12 mouse cellular contexts compared by ENCODE assay signal in genomic region chr5:128537218-128537617, GRCm38 (mm10).
A peak's percentile ranks its signal among the peaks of the same experiment; 100 is the strongest.
DNase-seq lines count a peak whose midpoint lies in the region; ATAC-seq and TF ChIP-seq lines count a peak whose summit lies in the region.
"Had no signal": no experiment of that assay in that cellular context is flagged by ENCODE, and none has a peak within 500 bp of the region (broad histone marks: within the 10 kb centered on the region; RNA-seq: fewer than 3 reads in every experiment).

No protein-coding gene starts in this region.

- no peak for TF ChIP-seq CTCF in E14TG2a.4 (conservative IDR thresholded peaks at IDR 0.05; ENCODE audit: low read length)
- no peak for TF ChIP-seq CTCF in lung, adult 2 months (IDR thresholded peaks at IDR 0.05; ENCODE audit: insufficient read depth, low read length)

- no peak overlapping the region for H3K9ac ChIP-seq in forebrain, embryonic 14.5 days (ENCODE audit: low read length)
- H3K9ac ChIP-seq in limb, embryonic 15.5 days: no peak overlapping the region
- H3K9ac ChIP-seq: liver, embryonic 15.5 days had no signal

- H3K36me3 ChIP-seq in E14TG2a.4 (ENCODE audit: insufficient read depth, low read length): no peaks in the 10 kb centered on the region
- no peaks in the 10 kb centered on the region for H3K36me3 ChIP-seq in forebrain, embryonic 14.5 days (ENCODE audit: control insufficient read depth, insufficient read depth, low read length)
- H3K36me3 ChIP-seq in limb, embryonic 15.5 days: no peaks in the 10 kb centered on the region
- H3K36me3 ChIP-seq: liver, embryonic 15.5 days had no signal

- peak overlapping the region; percentile 29 for H3K4me2 ChIP-seq in forebrain, embryonic 14.5 days (ENCODE audit: low read length)
- peak overlapping the region; percentile 36 for H3K4me2 ChIP-seq in limb, embryonic 15.5 days
- H3K4me2 ChIP-seq: liver, embryonic 15.5 days had no signal

- DNase-seq in Muller cell, postnatal 12 days (ENCODE audit: inconsistent ontology term): peak; percentile 21
- DNase-seq in forebrain, embryonic 14.5 days (ENCODE audit: low spot score): no peak
- DNase-seq in layer of hippocampus, adult 11-12 months (ENCODE audit: low spot score): no peak
- DNase-seq in layer of hippocampus, adult 8-10 months (ENCODE audit: low spot score in 2 of 2): no peak
- DNase-seq in layer of hippocampus, postnatal 36 days: no peak
- no peak for DNase-seq in lung, adult 2 months
- DNase-seq: kidney, adult 11 months; thymus, postnatal 25 days had no signal

- no peak; the same call in 1 of the 2 replicates for ATAC-seq in forebrain, embryonic 14.5 days
- no peak for ATAC-seq in limb, embryonic 15.5 days (ENCODE audit: insufficient number of reproducible peaks, low FRiP score, low TSS enrichment, low read depth)
- ATAC-seq: Patski had no signal

- peaks cover 19% of the 10 kb centered on the region for H3K4me1 ChIP-seq in E14TG2a.4 (replicated peaks; ENCODE audit: low read depth, low read length)
- H3K4me1 ChIP-seq in forebrain, embryonic 14.5 days (ENCODE audit: control insufficient read depth, insufficient read depth, low read length): no peaks in the 10 kb centered on the region; the same call in 1 of the 2 replicates
- H3K4me1 ChIP-seq in limb, embryonic 15.5 days: peaks cover 17% of the 10 kb centered on the region
- H3K4me1 ChIP-seq in lung, adult 2 months (ENCODE audit: control insufficient read depth, insufficient read depth, low read length): no peaks in the 10 kb centered on the region
- H3K4me1 ChIP-seq: liver, embryonic 15.5 days had no signal

- H3K27me3 ChIP-seq in E14TG2a.4 (ENCODE audit: insufficient read depth, low read length): peaks cover 20% of the 10 kb centered on the region
- H3K27me3 ChIP-seq in forebrain, embryonic 14.5 days (replicated peaks; ENCODE audit: control insufficient read depth, insufficient read depth, low read length): no peaks in the 10 kb centered on the region
- 0 out of 2 replicates have a peak, but pooled peaks cover 5% of the 10 kb centered on the region for H3K27me3 ChIP-seq in limb, embryonic 15.5 days
- H3K27me3 ChIP-seq: liver, embryonic 15.5 days; Patski had no signal

- peak overlapping the region; percentile 41; the same call in 1 of the 2 replicates for H3K4me3 ChIP-seq in E14TG2a.4 (replicated peaks; ENCODE audit: low read length)
- H3K4me3 ChIP-seq in forebrain, embryonic 14.5 days (ENCODE audit: low read depth, low read length): no peak overlapping the region
- peak overlapping the region; percentile 15; the same call in 1 of the 2 replicates for H3K4me3 ChIP-seq in limb, embryonic 15.5 days
- H3K4me3 ChIP-seq in lung, adult 2 months (replicated peaks; ENCODE audit: extremely low read depth, low read depth, low read length): no peak overlapping the region
- H3K4me3 ChIP-seq: liver, embryonic 15.5 days had no signal

- no peak for TF ChIP-seq POLR2A in lung, adult 2 months (IDR thresholded peaks at IDR 0.05; ENCODE audit: borderline replicate concordance, extremely low read depth, low read depth, low read length)

- WGBS in forebrain, embryonic 14.5 days: 58% methylated on average over 12 of the region's 12 CpGs
- WGBS in limb, embryonic 15.5 days: 51% methylated on average over 12 of the region's 12 CpGs
- 55% methylated on average over 12 of the region's 12 CpGs for whole genome bisulfite sequencing in lung, adult 2 months

- H3K9me3 ChIP-seq in E14TG2a.4 (ENCODE audit: low read length): no peaks in the 10 kb centered on the region
- H3K9me3 ChIP-seq in forebrain, embryonic 14.5 days (replicated peaks; ENCODE audit: control insufficient read depth, low read length): no peaks in the 10 kb centered on the region
- H3K9me3 ChIP-seq in limb, embryonic 15.5 days: no peaks in the 10 kb centered on the region
- H3K9me3 ChIP-seq: liver, embryonic 15.5 days had no signal

- no peak overlapping the region for H3K27ac ChIP-seq in forebrain, embryonic 14.5 days (ENCODE audit: low read depth, low read length)
- H3K27ac ChIP-seq in limb, embryonic 15.5 days: no peak overlapping the region
- H3K27ac ChIP-seq: liver, embryonic 15.5 days had no signal

Comparison
In these comparisons a context has a peak if more than half of its experiments do, and no peak if none do; other contexts are left out.
1. H3K4me3 ChIP-seq: peak in E14TG2a.4 (single experiment) and limb, embryonic 15.5 days (single experiment); none in forebrain, embryonic 14.5 days (single experiment) and lung, adult 2 months (single experiment).